Mouse (Mus musculus): ENCODE measurements around the gene Lrrc8b.

The Lrrc8b gene

DNA sequence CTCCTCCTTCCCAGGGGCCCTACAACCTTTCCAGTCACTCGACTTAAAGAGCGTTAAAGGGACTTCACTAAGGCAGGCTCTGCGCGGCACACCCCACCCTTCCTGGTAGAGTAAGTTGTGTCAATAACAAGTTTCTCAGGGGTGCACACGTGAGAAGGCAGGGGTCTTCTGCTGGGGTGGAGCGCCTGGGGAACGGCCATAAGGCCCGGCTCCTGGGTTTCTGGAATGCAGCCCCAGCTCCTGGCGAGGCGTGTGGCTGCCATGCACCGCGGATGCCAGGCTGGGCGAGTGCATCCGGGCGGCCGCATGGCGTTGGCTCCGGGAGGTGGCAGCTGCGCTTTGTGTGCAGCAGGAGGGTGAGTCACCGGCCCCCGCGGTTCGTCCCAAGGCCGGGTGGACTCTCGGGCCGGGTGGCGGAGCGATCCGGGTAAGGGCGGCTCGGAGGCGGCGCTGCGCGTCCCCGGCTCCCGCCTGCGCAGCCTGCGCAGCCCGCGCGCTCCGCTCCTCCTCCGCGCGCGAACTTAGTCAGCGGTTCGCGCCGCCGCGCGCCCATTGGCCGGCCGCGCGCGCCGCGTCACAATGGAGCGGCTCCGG, at the start of gene Lrrc8b:
Gene Lrrc8b (plus strand): TSS at position 578 of the 594 bp plus-strand sequence.
- DNase-seq (ENCODE audit: low spot score in 2 of 2), result peak; percentile 74 to 79

DNA sequence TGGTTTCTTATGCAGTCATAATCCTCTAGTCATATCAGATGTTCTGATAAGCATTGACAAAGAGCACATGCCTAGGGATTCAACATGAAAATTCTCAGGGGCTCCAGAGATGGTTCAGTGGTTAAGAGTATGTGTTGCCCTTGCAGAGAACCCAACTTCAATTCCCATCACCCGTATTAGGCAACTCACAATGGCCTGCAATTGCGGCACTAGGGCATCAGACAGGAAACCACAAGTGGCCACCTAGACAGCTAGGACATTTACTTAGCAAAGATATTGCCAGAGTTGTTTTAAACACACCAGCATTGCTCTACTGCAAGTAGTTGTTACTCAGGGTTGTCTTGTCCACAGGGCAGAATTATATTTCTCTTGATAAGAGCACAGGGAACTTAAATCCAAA, 34.1 kb upstream of the Lrrc8b start:
- no peak for DNase-seq (ENCODE audit: low spot score in 2 of 2)

DNA sequence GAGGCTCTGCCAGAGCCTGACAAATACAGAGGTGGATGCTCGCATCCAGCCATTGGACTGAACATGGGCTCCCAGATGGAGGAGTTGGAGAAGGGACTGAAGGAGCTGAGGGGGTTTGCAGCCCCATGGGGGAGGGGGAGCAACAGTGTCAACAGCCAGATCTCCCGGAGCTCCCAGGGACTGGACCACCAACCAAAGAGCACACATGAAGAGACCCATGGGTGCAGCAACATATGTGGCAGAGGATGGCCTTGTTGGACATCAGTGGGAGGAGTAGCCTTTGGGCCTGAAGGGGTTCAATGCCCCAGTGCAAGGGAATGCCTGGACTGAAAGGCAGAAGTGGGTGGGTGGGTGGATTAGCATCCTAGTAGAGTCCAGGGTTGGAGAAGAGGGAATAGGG, 25.2 kb upstream of the Lrrc8b start:
- DNase-seq (ENCODE audit: low spot score in 2 of 2), result no peak

DNA sequence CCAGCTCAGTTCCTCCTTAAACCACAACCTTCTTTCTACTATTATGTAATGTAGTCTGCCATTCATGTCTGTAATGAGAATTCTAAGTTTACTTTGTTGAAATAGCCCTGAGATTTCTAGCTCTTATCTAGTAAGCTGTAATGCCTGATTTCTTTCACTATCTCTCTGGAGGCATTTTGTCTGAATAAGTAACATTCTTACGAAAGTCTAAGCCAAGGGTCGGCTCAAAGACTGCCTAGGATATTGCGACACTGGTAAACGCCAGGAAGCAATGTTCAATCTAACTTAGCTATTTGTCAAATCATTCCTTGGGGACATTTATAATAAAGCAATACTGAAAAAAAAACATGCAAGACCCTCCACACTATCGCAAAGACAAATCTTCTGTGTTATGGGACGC, 21.8 kb upstream of the Lrrc8b start:
- no peak for DNase-seq (ENCODE audit: low spot score in 2 of 2)

DNA sequence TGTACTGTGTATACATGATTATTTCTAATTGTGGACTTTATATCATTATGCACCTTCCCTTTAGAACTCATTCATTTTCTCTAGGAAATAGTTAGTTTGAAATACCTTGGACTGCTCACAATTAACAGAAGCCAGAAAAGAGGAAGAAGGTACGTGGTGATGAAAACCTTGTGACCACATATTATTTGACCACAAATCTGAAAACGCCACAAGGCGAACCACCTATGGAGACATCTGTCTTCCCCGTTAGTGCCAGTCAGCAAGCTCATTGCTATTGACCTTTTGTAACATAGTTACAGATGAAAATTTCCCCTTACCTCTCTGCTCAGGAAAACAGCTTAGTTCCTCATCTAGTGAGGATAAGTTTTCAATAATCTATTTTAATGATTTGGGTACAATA, 20.4 kb upstream of the Lrrc8b start:
- DNase-seq (ENCODE audit: low spot score in 2 of 2), result no peak

DNA sequence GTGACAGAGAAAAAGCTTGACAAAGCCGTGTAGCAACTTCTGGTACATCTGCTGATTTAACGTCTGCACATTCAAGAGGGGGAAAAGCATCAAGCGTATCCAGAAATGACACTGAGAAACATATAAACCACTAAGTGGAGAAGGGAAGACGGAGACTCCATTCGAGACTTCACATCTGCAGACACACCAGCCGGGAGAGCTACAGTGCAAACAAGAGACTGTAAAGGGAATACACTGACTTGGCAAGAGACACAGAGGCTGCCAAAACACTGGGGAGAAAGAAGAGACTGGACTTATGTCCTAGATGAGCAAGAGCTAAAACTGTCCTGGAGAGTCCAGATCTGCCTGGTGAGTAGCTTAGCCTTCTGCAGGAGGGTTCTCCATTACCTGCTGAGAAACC, 16.6 kb upstream of the Lrrc8b start:
- no peak for DNase-seq (ENCODE audit: low spot score in 2 of 2)

GRCm38 (mm10) chr5:105399631-105400423, 15.7 kb upstream of the Lrrc8b start:
- DNase-seq (ENCODE audit: low spot score in 2 of 2), result peak in 1 of 2 experiments; percentile 55

- peak in 1 of 2 experiments; percentile 35 for DNase-seq (ENCODE audit: low spot score in 2 of 2)
Measured at GRCm38 (mm10) chr5:105400424-105401375, 14.9 kb upstream of the Lrrc8b start.

GRCm38 (mm10) chr5:105401536-105401935, 14.0 kb upstream of the Lrrc8b start:
- no peak for DNase-seq (ENCODE audit: low spot score in 2 of 2)

- peak in 1 of 2 experiments; percentile 67 for DNase-seq (ENCODE audit: low spot score in 2 of 2)
Measured at GRCm38 (mm10) chr5:105404961-105405360, 10.6 kb upstream of the Lrrc8b start.

DNA sequence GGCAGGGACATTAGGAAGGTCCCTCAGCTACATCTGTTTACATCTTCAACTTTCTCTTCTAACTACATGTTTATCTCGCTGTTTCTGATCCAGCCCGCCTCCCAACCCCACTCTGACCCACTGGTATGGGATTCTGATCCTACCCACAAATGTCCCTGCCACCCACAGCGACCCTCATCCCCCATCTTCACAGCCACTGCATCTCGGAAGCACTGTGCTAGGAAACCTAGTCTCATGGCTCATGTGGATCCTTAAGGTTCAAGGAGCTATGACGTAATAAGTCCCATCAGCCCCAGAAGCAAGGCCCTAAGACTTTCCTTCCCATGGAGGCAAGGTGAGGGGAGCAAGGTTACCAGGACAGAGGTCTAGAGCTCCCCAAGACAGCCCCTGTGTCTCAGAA, 7.9 kb upstream of the Lrrc8b start:
- no peak for DNase-seq (ENCODE audit: low spot score in 2 of 2)

DNA sequence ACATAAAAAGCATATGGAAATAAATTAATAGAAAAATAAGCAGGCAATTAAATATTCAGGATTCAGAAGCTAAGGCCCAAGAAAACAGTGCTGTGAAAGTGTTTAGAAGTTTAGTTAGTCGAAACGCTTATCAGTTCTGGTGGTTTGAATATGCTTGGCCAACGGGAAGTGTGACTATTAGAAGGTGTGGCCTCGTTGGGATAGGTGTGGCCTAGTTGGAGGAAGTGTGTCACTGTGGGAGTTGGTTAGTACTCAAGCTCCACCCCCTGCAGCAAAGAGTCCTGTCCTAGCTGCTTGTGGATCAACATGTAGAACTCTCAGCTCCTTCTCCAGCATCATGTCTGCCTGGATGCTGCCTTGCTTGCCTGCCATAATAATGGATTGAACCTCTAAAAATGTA, 6.5 kb upstream of the Lrrc8b start:
- no peak for DNase-seq (ENCODE audit: low spot score in 2 of 2)

GRCm38 (mm10) chr5:105410521-105411293, 4.9 kb upstream of the Lrrc8b start:
- DNase-seq (ENCODE audit: low spot score in 2 of 2), result no peak

DNA sequence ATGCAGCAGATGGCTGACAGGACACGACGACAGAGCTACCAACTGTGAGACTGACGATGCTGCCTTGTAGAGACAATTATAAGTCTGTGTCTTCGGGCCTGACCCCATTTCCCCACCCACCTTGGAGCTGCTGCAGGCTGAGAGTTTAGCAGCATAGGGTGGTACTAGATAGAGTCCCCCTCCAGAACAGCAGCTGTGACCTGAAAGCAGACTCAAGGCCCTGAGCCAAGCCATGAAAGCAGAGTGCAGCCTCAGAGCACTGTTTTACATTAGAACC, 4.3 kb upstream of the Lrrc8b start:
- DNase-seq (ENCODE audit: low spot score in 2 of 2), result no peak

- no peak for DNase-seq (ENCODE audit: low spot score in 2 of 2)
Measured at GRCm38 (mm10) chr5:105411768-105412167, 3.8 kb upstream of the Lrrc8b start.

- DNase-seq (ENCODE audit: low spot score in 2 of 2), result no peak
Measured at GRCm38 (mm10) chr5:105412634-105413033, 2.9 kb upstream of the Lrrc8b start.

DNA sequence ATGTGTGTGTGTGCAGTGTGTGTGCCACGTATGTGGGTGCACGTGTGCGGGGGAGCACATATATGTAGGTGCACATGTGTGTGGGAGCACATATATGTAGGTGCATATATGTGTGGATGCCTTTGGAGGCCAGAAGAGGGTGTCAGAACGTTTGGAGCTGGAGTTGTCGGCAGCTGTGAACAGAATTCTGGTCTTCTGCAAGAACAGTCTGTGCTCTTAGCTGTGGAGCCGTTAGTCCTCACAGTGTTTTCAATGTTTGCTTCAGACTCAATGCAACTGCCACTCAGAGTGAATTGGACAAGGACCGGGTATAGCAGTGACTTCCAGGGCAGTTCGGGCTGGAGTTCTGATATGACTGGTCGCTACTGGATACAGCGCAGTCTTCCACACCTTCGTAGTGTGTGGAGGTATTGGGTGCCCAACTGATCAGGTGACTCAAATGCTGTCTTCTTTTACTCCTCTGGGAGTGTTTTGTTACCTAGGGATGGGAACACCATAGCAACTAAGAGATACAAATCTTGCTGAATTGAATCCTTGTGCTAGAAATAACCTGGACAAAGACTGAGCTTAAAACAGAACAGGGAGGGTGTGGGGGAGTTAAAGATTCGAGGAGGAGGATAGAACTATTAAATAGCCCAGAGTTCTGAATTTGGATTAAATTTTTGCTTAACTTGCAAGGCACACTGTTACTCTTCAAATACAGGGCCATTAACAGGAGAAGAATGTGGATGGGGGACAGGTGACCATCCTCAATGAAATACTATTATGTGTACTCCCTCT, 1.0 kb upstream of the Lrrc8b start:
- no peak for DNase-seq (ENCODE audit: low spot score in 2 of 2)

DNA sequence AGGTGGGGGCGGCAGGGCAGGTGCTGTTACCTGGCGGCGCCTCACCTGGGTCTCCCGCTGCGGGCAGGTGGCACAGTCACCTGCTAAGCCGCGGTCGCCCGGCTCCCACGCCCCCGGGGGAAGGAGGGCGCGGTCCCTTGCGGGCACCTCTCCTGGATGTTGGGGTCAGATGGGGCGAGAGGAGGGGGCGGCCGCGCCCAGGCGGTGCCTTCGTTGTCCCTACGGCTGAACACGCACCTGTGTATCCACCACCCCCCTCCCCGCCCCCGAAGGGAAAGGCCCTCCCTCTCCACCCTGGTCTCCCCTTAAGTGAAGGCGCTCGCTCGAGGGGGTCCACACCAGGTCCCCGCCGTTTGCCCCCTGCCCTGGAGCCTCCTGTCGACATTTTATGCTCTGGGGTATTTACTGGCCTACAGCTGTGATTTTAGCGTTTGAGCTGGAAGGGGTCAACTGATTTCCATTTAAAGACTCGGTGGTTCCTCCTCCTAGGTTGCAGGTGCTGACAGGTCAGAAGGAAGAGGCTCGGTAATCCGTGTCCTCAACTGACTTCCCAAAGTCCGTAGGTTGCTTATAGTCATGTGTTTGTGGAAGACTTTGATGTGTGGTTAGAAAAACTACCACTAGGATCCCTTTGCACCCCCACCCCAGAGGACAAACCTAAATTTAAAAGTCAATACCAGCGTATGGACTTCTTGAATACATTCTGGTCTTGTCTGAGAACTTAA, 538 bp downstream of the Lrrc8b start:
- no peak for DNase-seq (ENCODE audit: low spot score in 2 of 2)

DNA sequence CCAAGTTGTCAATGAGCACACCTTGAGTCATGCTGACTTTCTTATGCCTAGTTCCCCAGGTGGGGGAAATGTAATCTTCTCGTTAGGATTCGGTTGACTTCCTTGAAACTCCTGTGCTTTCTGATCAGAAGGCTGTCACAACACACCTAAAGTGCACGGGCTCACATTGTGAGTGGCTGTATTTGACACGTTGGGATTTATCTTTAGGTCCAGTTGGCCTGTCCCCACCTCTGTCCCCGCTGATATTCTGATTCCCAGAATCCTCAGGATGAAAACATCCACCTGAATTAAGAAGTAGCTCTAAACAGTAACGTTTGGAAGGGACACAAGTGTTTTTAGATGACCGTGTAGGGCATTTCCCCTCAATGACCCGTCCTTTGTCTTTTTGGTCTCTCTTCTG, 1.6 kb downstream of the Lrrc8b start:
- DNase-seq (ENCODE audit: low spot score in 2 of 2), result no peak

DNA sequence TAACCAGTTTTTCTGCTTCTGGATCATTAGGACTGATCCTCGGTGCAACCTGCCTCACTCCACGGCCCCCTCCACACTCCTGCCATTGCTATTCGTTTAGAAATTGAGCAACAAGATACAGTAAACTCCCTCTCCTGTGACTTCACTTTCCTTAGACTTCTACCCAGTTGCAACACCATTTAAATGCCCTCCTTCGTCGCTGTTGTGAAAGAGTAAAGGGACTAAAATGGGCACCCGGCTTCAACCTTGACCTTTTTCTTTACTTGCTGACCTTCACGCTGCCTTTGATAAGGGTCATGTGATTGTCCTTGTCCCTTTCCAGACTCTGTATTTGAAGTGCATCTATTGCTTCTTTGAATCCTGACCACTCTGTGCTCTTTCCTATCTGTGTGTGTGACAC, 2.8 kb downstream of the Lrrc8b start:
- DNase-seq (ENCODE audit: low spot score in 2 of 2), result no peak

Measured in right cerebral cortex, postnatal 36 days (tissue).